Mouse (Mus musculus) forebrain, postnatal 0 days (tissue): ENCODE results near the gene Klhl9. TPM values are rescaled to one million over a fixed set of nuclear protein-coding genes. Genes with fewer than 3 reads are reported as not detected.

ENCODE experiments used
- ATAC-seq: fragments of 200-750 bp; cut with Nextera tagmentation; 2 replicates; pipeline ENCODE4 v1.8.0; 2017; ENCODE audit warnings: mild to moderate bottlenecking, moderate library complexity
- DNase-seq: peaks from one replicate; pipeline ENCODE4 v3.0.0-alpha.2; 2015
- H3K27ac ChIP-seq: fragments of 300-500 bp; sonication (generic); 2 replicates; pipeline ENCODE4 v1.5.1; 2014; ENCODE audit warnings: low read depth, mild to moderate bottlenecking, antibody characterized with exemption, low read length, moderate library complexity, mixed read lengths
- H3K27me3 ChIP-seq: fragments of 300-500 bp; sonication (generic); 2 replicates; pipeline ENCODE4 v1.6.1; 2014; ENCODE audit warnings: mild to moderate bottlenecking, low read length, mixed read lengths; ENCODE audit not compliant: insufficient read depth
- H3K36me3 ChIP-seq: fragments of 300-500 bp; sonication (generic); 2 replicates; pipeline ENCODE4 v1.6.1; 2014; ENCODE audit warnings: mild to moderate bottlenecking, moderate library complexity; ENCODE audit not compliant: insufficient read depth
- H3K4me1 ChIP-seq: fragments of 300-500 bp; sonication (generic); 2 replicates; pipeline ENCODE4 v1.6.1; 2014; ENCODE audit warnings: antibody characterized with exemption; ENCODE audit not compliant: insufficient read depth
- H3K4me2 ChIP-seq: fragments of 300-500 bp; sonication (generic); 2 replicates; pipeline ENCODE4 v1.6.1; 2014; ENCODE audit warnings: low read depth, mild to moderate bottlenecking, moderate library complexity
- H3K4me3 ChIP-seq: fragments of 300-500 bp; sonication (generic); 2 replicates; pipeline ENCODE4 v1.5.1; 2014; ENCODE audit warnings: low read depth, low read length, mixed read lengths
- H3K9ac ChIP-seq: fragments of 300-500 bp; sonication (generic); 2 replicates; pipeline ENCODE4 v1.6.1; 2014; ENCODE audit warnings: mild to moderate bottlenecking
- H3K9me3 ChIP-seq: fragments of 300-500 bp; sonication (generic); 2 replicates; pipeline ENCODE4 v1.6.1; 2016; ENCODE audit warnings: low read length
- CTCF ChIP-seq: sonication (generic); IDR thresholded peaks from 2 replicates; pipeline ENCODE4 v1.5.1; 2016; ENCODE audit warnings: antibody characterized with exemption, control low read depth, low read depth
- WGBS: fragments of 180-500 bp; shearing (Covaris S2); extraction: QIAGEN DNeasy Blood & Tissue Kit; methylation state at CpG from one replicate; pipeline ENCODE4 v1.1.7; 2014; 5-methylcytosine and 5-hydroxymethylcytosine counted together
- polyA plus RNA-seq: library from polyadenylated mRNA; unstranded; fragments of >200 nt; fragmentation: Nextera tagmentation; extraction: Ambion mirVana; gene quantifications from 2 replicates; pipeline ENCODE4 v1.2.1, GENCODE M21; 2015
- total RNA-seq: library from RNA; depleted of rRNA; stranded (reverse); fragments of >200 nt; gene quantifications from 2 replicates; pipeline ENCODE4 v1.2.3, GENCODE M21; 2014

Gene Klhl9
- total and polyA plus RNA-seq, 2 experiments from 2014 or later: 78.1 to 176 TPM

GRCm38 (mm10) chr4:88739036-88739435 lies 16.8 kb upstream of the Klhl9 start:
- Histone ChIP-seq H3K27ac (no peak overlapping the region), H3K4me2 (no peak overlapping the region), H3K4me3 (no peak overlapping the region), H3K36me3 (no peaks in the 10 kb centered on the region), H3K4me1 (no peaks in the 10 kb centered on the region), H3K27me3 (no peaks in the 10 kb centered on the region), H3K9me3 (no peaks in the 10 kb centered on the region), H3K9ac (no peak overlapping the region)
- 87% methylated on average over 6 of the region's 6 CpGs for WGBS
- ATAC-seq (no peak), DNase-seq (no peak)
- no peak for TF ChIP-seq CTCF

- Histone ChIP-seq H3K27me3 (no peaks in the 10 kb centered on the region), H3K9me3 (no peaks in the 10 kb centered on the region), H3K27ac (no peak overlapping the region), H3K36me3 (no peaks in the 10 kb centered on the region), H3K4me1 (no peaks in the 10 kb centered on the region), H3K9ac (no peak overlapping the region), H3K4me3 (no peak overlapping the region), H3K4me2 (no peak overlapping the region)
- DNase-seq (peak; percentile 54), ATAC-seq (peak; percentile 14; the same call in 1 of the 2 replicates)
- 2% methylated on average over 2 of the region's 2 CpGs for WGBS
- TF ChIP-seq CTCF: peak; percentile 71
These were observed 16.2 kb upstream of the Klhl9 start for GRCm38 (mm10) chr4:88738480-88738879.

GRCm38 (mm10) chr4:88727324-88727723 lies 5.1 kb upstream of the Klhl9 start:
- WGBS: 5% methylated on average over 1 of the region's 1 CpGs
- Histone ChIP-seq H3K9ac (no peak overlapping the region), H3K36me3 (no peaks in the 10 kb centered on the region), H3K4me2 (no peak overlapping the region), H3K27ac (no peak overlapping the region), H3K9me3 (no peaks in the 10 kb centered on the region), H3K4me3 (no peak overlapping the region), H3K4me1 (no peaks in the 10 kb centered on the region), H3K27me3 (no peaks in the 10 kb centered on the region; the same call in 1 of the 2 replicates)
- DNase-seq (no peak), ATAC-seq (no peak)
- peak; percentile 60 for TF ChIP-seq CTCF

GRCm38 (mm10) chr4:88726727-88727126 lies 4.5 kb upstream of the Klhl9 start:
- no peak for ATAC-seq
- no peak for TF ChIP-seq CTCF

GRCm38 (mm10) chr4:88723497-88724090 lies 1.3 kb upstream of the Klhl9 start:
- H3K9ac ChIP-seq: no peak overlapping the region
- H3K36me3 ChIP-seq: no peaks in the 10 kb centered on the region
- H3K9me3 ChIP-seq: no peaks in the 10 kb centered on the region
- TF ChIP-seq CTCF: no peak
- ATAC-seq: no peak
- DNase-seq: no peak
- no peaks in the 10 kb centered on the region; the same call in 1 of the 2 replicates for H3K27me3 ChIP-seq
- no peak overlapping the region for H3K27ac ChIP-seq
- WGBS: 69% methylated on average over 8 of the region's 8 CpGs
- H3K4me3 ChIP-seq: no peak overlapping the region
- H3K4me1 ChIP-seq: peaks cover 20% of the 10 kb centered on the region
- H3K4me2 ChIP-seq: no peak overlapping the region

More at GRCm38 (mm10) chr4:88726727-88727126, 4.5 kb upstream of the Klhl9 start:
- Histone ChIP-seq H3K4me1 (no peaks in the 10 kb centered on the region), H3K4me3 (no peak overlapping the region), H3K27me3 (no peaks in the 10 kb centered on the region; the same call in 1 of the 2 replicates), H3K36me3 (no peaks in the 10 kb centered on the region), H3K27ac (no peak overlapping the region), H3K9ac (no peak overlapping the region), H3K4me2 (no peak overlapping the region), H3K9me3 (no peaks in the 10 kb centered on the region)
- WGBS: 88% methylated on average over 6 of the region's 6 CpGs
- no peak for DNase-seq

GRCm38 (mm10) chr4:88718715-88719114 lies 3.5 kb downstream of the Klhl9 start:
- Histone ChIP-seq H3K27ac (no peak overlapping the region), H3K4me1 (peaks cover 24% of the 10 kb centered on the region), H3K27me3 (no peaks in the 10 kb centered on the region), H3K4me3 (peak overlapping the region; percentile 27), H3K9ac (peak overlapping the region; percentile 18; the same call in 1 of the 2 replicates), H3K9me3 (no peaks in the 10 kb centered on the region), H3K4me2 (peak overlapping the region; percentile 46), H3K36me3 (peaks cover 8% of the 10 kb centered on the region; the same call in 1 of the 2 replicates)
- 33% methylated on average over 1 of the region's 1 CpGs for WGBS
- DNase-seq (no peak), ATAC-seq (no peak)
- no peak for TF ChIP-seq CTCF

GRCm38 (mm10) chr4:88715059-88715458 lies 7.2 kb downstream of the Klhl9 start:
- no peak overlapping the region for H3K4me2 ChIP-seq
- H3K9ac ChIP-seq: no peak overlapping the region
- no peak for ATAC-seq
- no peak overlapping the region for H3K4me3 ChIP-seq
- peaks cover 13% of the 10 kb centered on the region; the same call in 1 of the 2 replicates for H3K36me3 ChIP-seq
- no peak for TF ChIP-seq CTCF
- no peaks in the 10 kb centered on the region for H3K27me3 ChIP-seq
- no peak for DNase-seq
- no peak overlapping the region for H3K27ac ChIP-seq
- H3K9me3 ChIP-seq: no peaks in the 10 kb centered on the region
- peaks cover 11% of the 10 kb centered on the region for H3K4me1 ChIP-seq
